9 mouse cellular contexts compared by ENCODE assay signal in the genomic region with DNA sequence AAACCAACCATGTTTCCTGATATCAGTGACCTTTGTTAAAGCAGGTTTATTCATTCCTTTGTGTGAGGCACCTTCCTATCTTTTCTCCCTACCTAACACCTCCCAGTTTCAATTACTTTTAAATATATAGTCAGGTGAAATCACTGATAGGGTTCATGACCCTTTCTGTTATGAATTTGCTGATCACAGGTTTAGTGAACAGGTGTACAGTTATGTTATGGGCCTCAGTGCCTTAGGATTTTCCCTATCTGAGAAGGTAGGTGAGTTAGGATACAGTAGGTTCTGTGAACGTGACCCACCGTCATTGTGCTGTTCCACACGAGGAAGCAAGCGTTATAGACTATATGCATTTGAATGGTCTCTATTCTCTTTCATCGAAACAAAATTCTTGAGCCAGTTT.
A peak's percentile ranks its signal among the peaks of the same experiment; 100 is the strongest.
ATAC-seq and TF ChIP-seq lines count a peak whose summit lies in the region.
"Had no signal": no experiment of that assay in that cellular context is flagged by ENCODE, and none has a peak within 500 bp of the region (broad histone marks: within the 10 kb centered on the region; RNA-seq: fewer than 3 reads in every experiment).

No protein-coding gene starts in this region.

- TF ChIP-seq CTCF in intestine, postnatal 0 days (IDR thresholded peaks at IDR 0.05; ENCODE audit: low read depth): no peak

- peak; percentile 67 for ATAC-seq in intestine, embryonic 15.5 days
- ATAC-seq in intestine, postnatal 0 days: no peak
- peak; percentile 63 for ATAC-seq in intestine, embryonic 16.5 days
- ATAC-seq in heart, embryonic 11.5 days (replicated peaks; ENCODE audit: insufficient number of reproducible peaks, low FRiP score, low TSS enrichment): no peak
- ATAC-seq: activated CD4-positive, CD25-positive, alpha-beta regulatory T cell, adult 4 months; CD4-positive, CD25-positive, alpha-beta regulatory T cell, adult 4 months; Patski had no signal

- no peak overlapping the region for H3K4me2 ChIP-seq in intestine, embryonic 15.5 days (replicated peaks)
- H3K4me2 ChIP-seq in intestine, postnatal 0 days (replicated peaks; ENCODE audit: low read depth): no peak overlapping the region
- no peak overlapping the region for H3K4me2 ChIP-seq in intestine, embryonic 16.5 days (ENCODE audit: low read depth, low read length)
- H3K4me2 ChIP-seq in heart, embryonic 11.5 days: no peak overlapping the region

- no peaks in the 10 kb centered on the region for H3K9me3 ChIP-seq in intestine, embryonic 15.5 days
- no peaks in the 10 kb centered on the region for H3K9me3 ChIP-seq in intestine, postnatal 0 days (ENCODE audit: control insufficient read depth)
- no peaks in the 10 kb centered on the region for H3K9me3 ChIP-seq in intestine, embryonic 16.5 days (ENCODE audit: control insufficient read depth, low read length)
- H3K9me3 ChIP-seq in heart, embryonic 11.5 days (replicated peaks; ENCODE audit: control insufficient read depth, low read length): no peaks in the 10 kb centered on the region

- no peaks in the 10 kb centered on the region for H3K27me3 ChIP-seq in intestine, embryonic 15.5 days (replicated peaks)
- H3K27me3 ChIP-seq in intestine, postnatal 0 days (replicated peaks; ENCODE audit: control insufficient read depth, insufficient read depth, low read length): no peaks in the 10 kb centered on the region
- no peaks in the 10 kb centered on the region for H3K27me3 ChIP-seq in intestine, embryonic 16.5 days (replicated peaks; ENCODE audit: control insufficient read depth, insufficient read depth, low read length)
- no peaks in the 10 kb centered on the region for H3K27me3 ChIP-seq in heart, embryonic 11.5 days (ENCODE audit: control insufficient read depth, insufficient read depth, low read length)
- H3K27me3 ChIP-seq: CH12.LX had no signal

- no peaks in the 10 kb centered on the region for H3K36me3 ChIP-seq in intestine, embryonic 15.5 days
- no peaks in the 10 kb centered on the region for H3K36me3 ChIP-seq in intestine, postnatal 0 days (ENCODE audit: control insufficient read depth, insufficient read depth)
- H3K36me3 ChIP-seq in intestine, embryonic 16.5 days (ENCODE audit: control insufficient read depth, insufficient read depth, low read length): no peaks in the 10 kb centered on the region
- no peaks in the 10 kb centered on the region for H3K36me3 ChIP-seq in heart, embryonic 11.5 days (ENCODE audit: control insufficient read depth, insufficient read depth, low read length)
- H3K36me3 ChIP-seq: G1E had no signal

- 91% methylated on average over 5 of the region's 5 CpGs for WGBS in intestine, embryonic 15.5 days
- WGBS in intestine, postnatal 0 days: 70% methylated on average over 5 of the region's 5 CpGs
- 84% methylated on average over 5 of the region's 5 CpGs for WGBS in intestine, embryonic 16.5 days
- WGBS in heart, embryonic 11.5 days (ENCODE audit: insufficient replicate concordance): 84% methylated on average over 5 of the region's 5 CpGs

- H3K4me1 ChIP-seq in intestine, embryonic 15.5 days (replicated peaks): no peaks in the 10 kb centered on the region
- no peaks in the 10 kb centered on the region for H3K4me1 ChIP-seq in intestine, postnatal 0 days (replicated peaks; ENCODE audit: control insufficient read depth, insufficient read depth, low read length)
- H3K4me1 ChIP-seq in intestine, embryonic 16.5 days (ENCODE audit: control insufficient read depth, insufficient read depth, low read length): no peaks in the 10 kb centered on the region
- H3K4me1 ChIP-seq in heart, embryonic 11.5 days (ENCODE audit: control insufficient read depth, insufficient read depth, low read length): no peaks in the 10 kb centered on the region

- no peak overlapping the region for H3K27ac ChIP-seq in intestine, embryonic 15.5 days
- H3K27ac ChIP-seq in intestine, postnatal 0 days (ENCODE audit: low read depth, low read length): no peak overlapping the region
- H3K27ac ChIP-seq in intestine, embryonic 16.5 days (ENCODE audit: low read length): no peak overlapping the region
- H3K27ac ChIP-seq in heart, embryonic 11.5 days (ENCODE audit: low read depth, low read length): no peak overlapping the region

- no peak overlapping the region for H3K4me3 ChIP-seq in intestine, embryonic 15.5 days (replicated peaks)
- no peak overlapping the region for H3K4me3 ChIP-seq in intestine, postnatal 0 days (ENCODE audit: low read depth, low read length)
- H3K4me3 ChIP-seq in intestine, embryonic 16.5 days (ENCODE audit: low read length): no peak overlapping the region
- H3K4me3 ChIP-seq in heart, embryonic 11.5 days (ENCODE audit: low read depth, low read length): no peak overlapping the region

- no peak overlapping the region for H3K9ac ChIP-seq in intestine, embryonic 15.5 days
- H3K9ac ChIP-seq in intestine, postnatal 0 days (ENCODE audit: low read depth, low read length): no peak overlapping the region
- H3K9ac ChIP-seq in intestine, embryonic 16.5 days (ENCODE audit: low read depth, low read length): no peak overlapping the region
- H3K9ac ChIP-seq in heart, embryonic 11.5 days (ENCODE audit: low read depth, low read length): no peak overlapping the region

Comparison
In these comparisons a context has a peak if more than half of its experiments do, and no peak if none do; other contexts are left out.
1. ATAC-seq: peak in intestine, embryonic 15.5 days (single experiment) and intestine, embryonic 16.5 days (single experiment); none in intestine, postnatal 0 days (single experiment) and heart, embryonic 11.5 days (single experiment).